Mouse (Mus musculus) mature B cell (primary cell): Measurements from ENCODE around the gene Rcan2.

ENCODE experiments used
- in situ Hi-C: fragments of 300-500 bp; cut with MboI; formaldehyde crosslinking; loops from 2 replicates; pipeline ENCODE4 v1.14.3; 2019

The Rcan2 gene

GRCm38 (mm10) chr17:43801077-43801476 lies at the start of gene Rcan2:
Gene Rcan2, plus strand, starts transcription at chr17:43801351.
- in situ Hi-C loops, result no loop called here

- in situ Hi-C loops, result no loop called here
Measured at GRCm38 (mm10) chr17:43752811-43753210, 48.3 kb upstream of the Rcan2 start.

GRCm38 (mm10) chr17:43754687-43755086 lies 46.5 kb upstream of the Rcan2 start:
- in situ Hi-C loops, result no loop called here

GRCm38 (mm10) chr17:43758607-43759259 lies 42.4 kb upstream of the Rcan2 start:
- in situ Hi-C loops, result no loop called here

- in situ Hi-C loops, result no loop called here
Measured at GRCm38 (mm10) chr17:43784531-43784930, 16.6 kb upstream of the Rcan2 start.

GRCm38 (mm10) chr17:43788222-43788621 lies 12.9 kb upstream of the Rcan2 start:
- in situ Hi-C loops, result no loop called here

- in situ Hi-C loops, result no loop called here
Measured at GRCm38 (mm10) chr17:43789376-43789775, 11.8 kb upstream of the Rcan2 start.

- in situ Hi-C loops, result no loop called here
Measured at GRCm38 (mm10) chr17:43791751-43792150, 9.4 kb upstream of the Rcan2 start.

- in situ Hi-C loops, result no loop called here
Measured at GRCm38 (mm10) chr17:43794731-43795280, 6.3 kb upstream of the Rcan2 start.

- in situ Hi-C loops, result no loop called here
Measured at GRCm38 (mm10) chr17:43801595-43802373, 633 bp downstream of the Rcan2 start.

- in situ Hi-C loops, result no loop called here
Measured at GRCm38 (mm10) chr17:43802414-43802813, 1.3 kb downstream of the Rcan2 start.

- in situ Hi-C loops, result no loop called here
Measured at GRCm38 (mm10) chr17:43803111-43803510, 2.0 kb downstream of the Rcan2 start.

- in situ Hi-C loops, result no loop called here
Measured at GRCm38 (mm10) chr17:43803764-43804163, 2.6 kb downstream of the Rcan2 start.

GRCm38 (mm10) chr17:43806841-43807240 lies 5.7 kb downstream of the Rcan2 start:
- in situ Hi-C loops, result no loop called here

GRCm38 (mm10) chr17:43811453-43811852 lies 10.3 kb downstream of the Rcan2 start:
- in situ Hi-C loops, result no loop called here

GRCm38 (mm10) chr17:43815376-43815775 lies 14.2 kb downstream of the Rcan2 start:
- in situ Hi-C loops, result no loop called here

GRCm38 (mm10) chr17:43816480-43816879 lies 15.3 kb downstream of the Rcan2 start:
- in situ Hi-C loops, result no loop called here

GRCm38 (mm10) chr17:43817171-43817570 lies 16.0 kb downstream of the Rcan2 start:
- in situ Hi-C loops, result no loop called here

GRCm38 (mm10) chr17:43818390-43818789 lies 17.2 kb downstream of the Rcan2 start:
- in situ Hi-C loops, result no loop called here

- in situ Hi-C loops, result no loop called here
Measured at GRCm38 (mm10) chr17:43820904-43821303, 19.8 kb downstream of the Rcan2 start.

GRCm38 (mm10) chr17:43822207-43822606 lies 21.1 kb downstream of the Rcan2 start:
- in situ Hi-C loops, result no loop called here

- in situ Hi-C loops, result no loop called here
Measured at GRCm38 (mm10) chr17:43822630-43823029, 21.5 kb downstream of the Rcan2 start.

- in situ Hi-C loops, result no loop called here
Measured at GRCm38 (mm10) chr17:43824781-43825410, 23.7 kb downstream of the Rcan2 start.
